Mouse (Mus musculus): ENCODE measurements around the gene Gtf2f2. TPM values are rescaled to one million over a fixed set of nuclear protein-coding genes. Genes with fewer than 3 reads are reported as not detected.
"Not testable (repeated sequence)": the region's sequence is repeated elsewhere in the genome, so short reads cannot be mapped to it uniquely, and the experiment has no call there.

Gene Gtf2f2
- polyA plus RNA-seq, 1 experiment from 2014 or later = 29.8 TPM

DNA sequence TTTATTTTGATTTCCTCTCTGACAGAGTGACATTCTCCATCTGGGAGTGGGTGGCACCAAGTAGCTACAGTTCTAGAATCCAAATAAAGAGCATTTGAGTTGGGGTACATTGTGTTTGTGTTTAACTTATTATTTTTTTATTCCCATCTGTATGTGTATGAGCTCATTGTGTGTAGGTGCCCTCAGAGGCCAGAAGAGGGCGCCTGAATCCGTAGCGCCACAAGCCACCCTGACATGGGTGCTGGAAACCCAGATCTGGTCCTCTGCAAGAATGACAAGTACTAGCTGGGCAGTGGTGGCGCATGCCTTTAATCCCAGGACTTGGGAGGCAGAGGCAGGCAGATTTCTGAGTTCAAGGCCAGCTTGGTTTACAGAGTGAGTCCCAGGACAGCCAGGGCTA lies 138.9 kb downstream of the Gtf2f2 start:
- Histone ChIP-seq H3K4me3 (ENCODE audit: low read depth, low read length) (no peak overlapping the region), H3K4me1 (ENCODE audit: control insufficient read depth, insufficient read depth, low read length) (no peaks in the 10 kb centered on the region), H3K4me2 (ENCODE audit: low read depth, low read length) (no peak overlapping the region), H3K27me3 (replicated peaks; ENCODE audit: control insufficient read depth, insufficient read depth, low read length) (no peaks in the 10 kb centered on the region), H3K27ac (replicated peaks; ENCODE audit: low read depth, low read length) (no peak overlapping the region), H3K36me3 (ENCODE audit: control insufficient read depth, insufficient read depth, low read length) (no peaks in the 10 kb centered on the region), H3K9me3 (ENCODE audit: control insufficient read depth, low read length) (no peaks in the 10 kb centered on the region), H3K9ac (ENCODE audit: low read depth, low read length) (no peak overlapping the region)
- DNase-seq (ENCODE audit: low spot score) (no peak), ATAC-seq (ENCODE audit: low read depth) (no peak)
- WGBS = 85% methylated on average over 4 of the region's 4 CpGs

DNA sequence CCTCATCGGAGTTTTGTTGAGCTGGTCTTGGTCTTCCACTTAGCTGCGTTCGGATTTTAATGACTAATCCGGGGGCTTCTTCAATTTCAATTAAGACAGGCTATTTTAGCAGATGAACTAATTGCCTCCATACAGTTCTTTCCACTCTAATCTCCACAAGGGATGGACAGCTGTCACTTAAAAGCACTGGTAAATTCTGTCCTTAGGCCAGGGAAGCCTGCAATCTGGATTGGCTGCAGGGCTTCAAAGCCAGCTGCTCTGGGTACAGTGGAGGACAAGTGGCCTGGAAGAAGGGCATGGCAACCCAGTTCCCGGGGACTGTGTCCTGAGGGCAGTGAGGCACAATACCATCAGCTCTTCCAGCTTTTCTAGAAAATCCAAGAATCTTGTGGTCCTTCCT lies 139.6 kb downstream of the Gtf2f2 start:
- no peak overlapping the region for H3K9ac ChIP-seq (ENCODE audit: low read depth, low read length)
- H3K4me2 ChIP-seq (ENCODE audit: low read depth, low read length) = 0 out of 2 replicates have a peak overlapping the region, but pooled peaks have one; percentile 31
- no peak overlapping the region for H3K27ac ChIP-seq (replicated peaks; ENCODE audit: low read depth, low read length)
- WGBS = 3% methylated on average over 4 of the region's 5 CpGs
- no peaks in the 10 kb centered on the region for H3K9me3 ChIP-seq (ENCODE audit: control insufficient read depth, low read length)
- H3K36me3 ChIP-seq (ENCODE audit: control insufficient read depth, insufficient read depth, low read length) = no peaks in the 10 kb centered on the region
- ATAC-seq (ENCODE audit: low read depth) (peak; percentile 42; the same call in 1 of the 2 replicates), DNase-seq (ENCODE audit: low spot score) (peak; percentile 61)
- H3K4me1 ChIP-seq (ENCODE audit: control insufficient read depth, insufficient read depth, low read length) = no peaks in the 10 kb centered on the region
- H3K27me3 ChIP-seq (replicated peaks; ENCODE audit: control insufficient read depth, insufficient read depth, low read length) = no peaks in the 10 kb centered on the region
- H3K4me3 ChIP-seq (ENCODE audit: low read depth, low read length) = no peak overlapping the region

DNA sequence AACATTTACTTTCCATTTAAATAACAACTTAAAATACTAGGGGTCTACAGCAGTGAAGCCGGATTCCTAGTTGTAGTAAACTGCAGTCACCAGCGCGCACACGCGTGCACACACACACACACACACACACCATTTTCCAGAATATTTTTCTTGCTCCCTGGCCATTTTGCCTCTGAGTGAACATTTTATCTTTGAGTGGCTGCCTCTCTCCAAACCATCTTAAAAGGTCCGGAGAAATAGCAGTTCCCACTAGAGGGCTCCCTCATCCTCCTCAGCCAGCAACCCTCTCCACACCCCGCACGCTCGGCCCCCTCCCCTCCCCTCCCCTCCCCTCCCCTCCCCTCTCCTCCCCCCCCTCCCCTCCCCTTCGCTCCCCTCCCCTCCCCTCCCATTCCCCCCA lies 140.0 kb downstream of the Gtf2f2 start:
- no peaks in the 10 kb centered on the region for H3K9me3 ChIP-seq (ENCODE audit: control insufficient read depth, low read length)
- H3K4me1 ChIP-seq (ENCODE audit: control insufficient read depth, insufficient read depth, low read length) = no peaks in the 10 kb centered on the region
- no peaks in the 10 kb centered on the region for H3K36me3 ChIP-seq (ENCODE audit: control insufficient read depth, insufficient read depth, low read length)
- H3K9ac ChIP-seq (ENCODE audit: low read depth, low read length) = no peak overlapping the region
- H3K4me3 ChIP-seq (ENCODE audit: low read depth, low read length) = no peak overlapping the region
- ATAC-seq (ENCODE audit: low read depth) (no peak), DNase-seq (ENCODE audit: low spot score) (peak; percentile 83)
- H3K27me3 ChIP-seq (replicated peaks; ENCODE audit: control insufficient read depth, insufficient read depth, low read length) = no peaks in the 10 kb centered on the region
- no peak overlapping the region for H3K27ac ChIP-seq (replicated peaks; ENCODE audit: low read depth, low read length)
- 22% methylated on average over 8 of the region's 10 CpGs for WGBS
- peak overlapping the region; percentile 31 for H3K4me2 ChIP-seq (ENCODE audit: low read depth, low read length)

- WGBS = 76% methylated on average over 14 of the region's 14 CpGs
- Histone ChIP-seq H3K9me3 (ENCODE audit: control insufficient read depth, low read length) (no peaks in the 10 kb centered on the region), H3K4me2 (ENCODE audit: low read depth, low read length) (no peak overlapping the region), H3K36me3 (ENCODE audit: control insufficient read depth, insufficient read depth, low read length) (no peaks in the 10 kb centered on the region), H3K27ac (replicated peaks; ENCODE audit: low read depth, low read length) (no peak overlapping the region), H3K4me3 (ENCODE audit: low read depth, low read length) (no peak overlapping the region), H3K9ac (ENCODE audit: low read depth, low read length) (no peak overlapping the region), H3K4me1 (ENCODE audit: control insufficient read depth, insufficient read depth, low read length) (no peaks in the 10 kb centered on the region), H3K27me3 (replicated peaks; ENCODE audit: control insufficient read depth, insufficient read depth, low read length) (no peaks in the 10 kb centered on the region)
- peak; percentile 27; the same call in 1 of the 2 replicates for ATAC-seq (ENCODE audit: low read depth)
- no peak for DNase-seq (ENCODE audit: low spot score)
These were observed 140.8 kb downstream of the Gtf2f2 start for GRCm38 (mm10) chr14:75869769-75870363.

GRCm38 (mm10) chr14:75868028-75868427 lies 142.6 kb downstream of the Gtf2f2 start:
- not testable (repeated sequence) for H3K4me2 ChIP-seq (ENCODE audit: low read depth, low read length); H3K4me1 ChIP-seq (ENCODE audit: control insufficient read depth, insufficient read depth, low read length); H3K36me3 ChIP-seq (ENCODE audit: control insufficient read depth, insufficient read depth, low read length); H3K9me3 ChIP-seq (ENCODE audit: control insufficient read depth, low read length); ATAC-seq (ENCODE audit: low read depth); H3K9ac ChIP-seq (ENCODE audit: low read depth, low read length); H3K27ac ChIP-seq (replicated peaks; ENCODE audit: low read depth, low read length); H3K4me3 ChIP-seq (ENCODE audit: low read depth, low read length); DNase-seq (ENCODE audit: low spot score); H3K27me3 ChIP-seq (replicated peaks; ENCODE audit: control insufficient read depth, insufficient read depth, low read length)
- WGBS = 76% methylated on average over 3 of the region's 3 CpGs

- Histone ChIP-seq H3K36me3 (ENCODE audit: control insufficient read depth, insufficient read depth, low read length) (0 out of 2 replicates have a peak, but pooled peaks cover 2% of the 10 kb centered on the region), H3K9ac (ENCODE audit: low read depth, low read length) (no peak overlapping the region), H3K4me1 (ENCODE audit: control insufficient read depth, insufficient read depth, low read length) (peaks cover 7% of the 10 kb centered on the region), H3K4me3 (ENCODE audit: low read depth, low read length) (no peak overlapping the region), H3K9me3 (ENCODE audit: control insufficient read depth, low read length) (0 out of 2 replicates have a peak, but pooled peaks cover 5% of the 10 kb centered on the region), H3K27me3 (replicated peaks; ENCODE audit: control insufficient read depth, insufficient read depth, low read length) (no peaks in the 10 kb centered on the region), H3K27ac (replicated peaks; ENCODE audit: low read depth, low read length) (no peak overlapping the region), H3K4me2 (ENCODE audit: low read depth, low read length) (no peak overlapping the region)
- ATAC-seq (ENCODE audit: low read depth) (no peak), DNase-seq (ENCODE audit: low spot score) (no peak)
- WGBS = 77% methylated on average over 9 of the region's 9 CpGs
These were observed 143.8 kb downstream of the Gtf2f2 start for GRCm38 (mm10) chr14:75866706-75867333.

DNA sequence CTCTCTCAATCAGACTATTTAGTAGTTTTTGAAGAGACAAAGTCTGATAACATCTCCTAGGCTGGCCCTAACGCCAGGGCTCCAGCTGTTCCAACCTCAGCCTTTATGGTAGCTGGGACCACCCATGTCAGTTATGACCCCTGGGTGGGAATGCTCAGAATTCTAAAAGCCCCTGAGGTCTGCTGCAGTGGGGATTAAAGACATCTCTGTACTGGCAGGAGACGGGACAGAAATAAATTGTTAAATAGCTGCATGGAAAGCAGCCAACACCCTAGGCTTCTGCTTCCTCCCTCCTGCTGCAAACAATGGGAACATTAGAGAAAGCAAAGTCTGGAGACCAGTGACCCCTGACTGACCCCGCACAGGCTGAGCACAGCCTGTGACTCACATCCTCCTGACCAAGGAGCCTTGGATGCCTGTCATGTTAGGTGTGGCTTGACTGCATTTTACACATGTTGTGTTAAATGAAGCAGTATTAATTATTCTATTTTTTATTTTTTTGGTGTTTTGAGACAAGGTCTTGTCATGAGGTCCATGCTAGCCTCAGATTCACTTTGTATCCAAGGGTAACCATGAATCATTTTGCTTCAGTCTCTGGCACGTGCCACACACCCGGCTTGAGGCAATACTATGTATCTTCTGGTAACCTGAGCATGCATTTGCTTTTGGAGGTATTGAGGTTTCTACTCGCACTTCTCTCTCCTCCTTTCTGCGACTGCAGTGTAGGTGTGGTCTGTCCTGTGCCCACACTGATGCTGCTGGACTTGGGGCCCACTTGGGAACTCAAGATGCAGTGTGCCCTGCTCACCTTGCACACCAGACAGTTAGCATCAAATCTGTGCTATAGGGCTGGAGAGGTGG lies 146.9 kb downstream of the Gtf2f2 start:
- Histone ChIP-seq H3K27me3 (replicated peaks; ENCODE audit: control insufficient read depth, insufficient read depth, low read length) (no peaks in the 10 kb centered on the region), H3K9ac (ENCODE audit: low read depth, low read length) (no peak overlapping the region), H3K4me2 (ENCODE audit: low read depth, low read length) (no peak overlapping the region), H3K27ac (replicated peaks; ENCODE audit: low read depth, low read length) (peak overlapping the region; percentile 58), H3K4me1 (ENCODE audit: control insufficient read depth, insufficient read depth, low read length) (peaks cover 7% of the 10 kb centered on the region), H3K36me3 (ENCODE audit: control insufficient read depth, insufficient read depth, low read length) (0 out of 2 replicates have a peak, but pooled peaks cover 2% of the 10 kb centered on the region), H3K4me3 (ENCODE audit: low read depth, low read length) (no peak overlapping the region), H3K9me3 (ENCODE audit: control insufficient read depth, low read length) (0 out of 2 replicates have a peak, but pooled peaks cover 5% of the 10 kb centered on the region)
- WGBS = 15% methylated on average over 7 of the region's 7 CpGs
- DNase-seq (ENCODE audit: low spot score) = peak; percentile 95
- peak; percentile 93 for ATAC-seq (ENCODE audit: low read depth)

- Histone ChIP-seq H3K27ac (replicated peaks; ENCODE audit: low read depth, low read length) (no peak overlapping the region), H3K4me1 (ENCODE audit: control insufficient read depth, insufficient read depth, low read length) (peaks cover 7% of the 10 kb centered on the region), H3K27me3 (replicated peaks; ENCODE audit: control insufficient read depth, insufficient read depth, low read length) (no peaks in the 10 kb centered on the region), H3K4me3 (ENCODE audit: low read depth, low read length) (no peak overlapping the region), H3K36me3 (ENCODE audit: control insufficient read depth, insufficient read depth, low read length) (0 out of 2 replicates have a peak, but pooled peaks cover 2% of the 10 kb centered on the region), H3K9ac (ENCODE audit: low read depth, low read length) (no peak overlapping the region), H3K4me2 (ENCODE audit: low read depth, low read length) (no peak overlapping the region), H3K9me3 (ENCODE audit: control insufficient read depth, low read length) (0 out of 2 replicates have a peak, but pooled peaks cover 5% of the 10 kb centered on the region)
- WGBS = 88% methylated on average over 6 of the region's 6 CpGs
- no peak for DNase-seq (ENCODE audit: low spot score)
- ATAC-seq (ENCODE audit: low read depth) = no peak
These were observed 148.0 kb downstream of the Gtf2f2 start for GRCm38 (mm10) chr14:75862701-75863100.

Measured in embryonic facial prominence, embryonic 14.5 days (tissue).